Mouse (Mus musculus) small intestine, adult 2 months (tissue): ENCODE measurements around the gene March1. TPM values are rescaled to one million over a fixed set of nuclear protein-coding genes. Genes with fewer than 3 reads are reported as not detected.
"Not testable (repeated sequence)": the region's sequence is repeated elsewhere in the genome, so short reads cannot be mapped to it uniquely, and the experiment has no call there.

Experiments used
- H3K27ac ChIP-seq: fragments of 200-500 bp; 2 replicates; pipeline ENCODE4 v1.5.1; 2012; ENCODE audit warnings: low read depth, low read length, control low read depth, inconsistent platforms; ENCODE audit not compliant: insufficient read depth
- H3K27me3 ChIP-seq: fragments of 200-500 bp; 2 replicates; pipeline ENCODE4 v1.6.1; 2012; ENCODE audit warnings: mild to moderate bottlenecking, moderate library complexity, low read length, inconsistent platforms; ENCODE audit not compliant: control insufficient read depth, insufficient read depth
- H3K36me3 ChIP-seq: fragments of 200-500 bp; 2 replicates; pipeline ENCODE4 v1.6.1; 2012; ENCODE audit warnings: mild to moderate bottlenecking, low read length, control low read depth, inconsistent platforms; ENCODE audit not compliant: control insufficient read depth, insufficient read depth
- H3K4me1 ChIP-seq: fragments of 200-500 bp; 2 replicates; pipeline ENCODE4 v1.6.1; 2012; ENCODE audit warnings: low read length, inconsistent platforms, mixed read lengths; ENCODE audit not compliant: control insufficient read depth, insufficient read depth, insufficient read length
- H3K4me3 ChIP-seq: fragments of 200-500 bp; 2 replicates; pipeline ENCODE4 v1.5.1; 2012; ENCODE audit warnings: low read depth, mild to moderate bottlenecking, control low read depth, inconsistent platforms, low read length, moderate library complexity
- CTCF ChIP-seq: fragments of 200-500 bp; IDR thresholded peaks from 2 replicates; pipeline ENCODE4 v1.5.1; 2012; ENCODE audit warnings: low read depth, mild to moderate bottlenecking, control low read depth, inconsistent platforms, low read length, moderate library complexity, mixed read lengths; ENCODE audit not compliant: insufficient replicate concordance, insufficient read length; ENCODE audit errors: extremely low read depth
- POLR2A ChIP-seq: fragments of 200-500 bp; IDR thresholded peaks from 2 replicates; pipeline ENCODE4 v1.6.1; 2012; ENCODE audit warnings: low read depth, mild to moderate bottlenecking, control low read depth, inconsistent platforms, low read length, moderate library complexity
- WGBS: fragments of 180-500 bp; shearing (Covaris S2); methylation state at CpG from one replicate; pipeline ENCODE4 v1.1.7; 2018; 5-methylcytosine and 5-hydroxymethylcytosine counted together
- polyA plus RNA-seq: library from polyadenylated mRNA; depleted of rRNA; stranded (reverse); fragments of >200 nt; gene quantifications from 2 replicates; pipeline ENCODE4 v1.2.3, GENCODE M21; 2012

March1 gene
- polyA plus RNA-seq, 1 experiment = 0.60 TPM

- Histone ChIP-seq H3K36me3 (no peaks in the 10 kb centered on the region), H3K27ac (no peak overlapping the region), H3K27me3 (no peaks in the 10 kb centered on the region), H3K4me1 (no peaks in the 10 kb centered on the region), H3K4me3 (no peak overlapping the region)
- TF ChIP-seq POLR2A (no peak), CTCF (no peak)
- 78% methylated on average over 2 of the region's 2 CpGs for WGBS
Observed at GRCm38 (mm10) chr8:66404711-66405414, 787.2 kb downstream of the March1 start.

- not testable (repeated sequence) for H3K27ac ChIP-seq, H3K27me3 ChIP-seq, H3K36me3 ChIP-seq, H3K4me1 ChIP-seq, H3K4me3 ChIP-seq
- 44% methylated on average over 4 of the region's 4 CpGs for WGBS
Observed at GRCm38 (mm10) chr8:66405796-66406195, 788.1 kb downstream of the March1 start.

GRCm38 (mm10) chr8:66406596-66407361 is 789.1 kb downstream of the March1 start:
- Histone ChIP-seq H3K4me1 (no peaks in the 10 kb centered on the region), H3K4me3 (no peak overlapping the region), H3K27me3 (no peaks in the 10 kb centered on the region), H3K36me3 (no peaks in the 10 kb centered on the region), H3K27ac (no peak overlapping the region)
- TF ChIP-seq POLR2A (no peak), CTCF (no peak)
- WGBS = 71% methylated on average over 6 of the region's 6 CpGs

- WGBS = 68% methylated on average over 9 of the region's 9 CpGs
- no peak overlapping the region for H3K27ac ChIP-seq
Observed at GRCm38 (mm10) chr8:66410080-66410615, 792.4 kb downstream of the March1 start.

GRCm38 (mm10) chr8:66413101-66413500 is 795.4 kb downstream of the March1 start:
- 47% methylated on average over 2 of the region's 2 CpGs for WGBS
- H3K4me1 ChIP-seq = no peaks in the 10 kb centered on the region
- TF ChIP-seq CTCF (no peak), POLR2A (no peak)
- no peaks in the 10 kb centered on the region for H3K36me3 ChIP-seq
- no peak overlapping the region for H3K4me3 ChIP-seq
- no peak overlapping the region for H3K27ac ChIP-seq
- H3K27me3 ChIP-seq = no peaks in the 10 kb centered on the region

More at GRCm38 (mm10) chr8:66410080-66410615, 792.4 kb downstream of the March1 start:
- Histone ChIP-seq H3K36me3 (no peaks in the 10 kb centered on the region), H3K4me1 (no peaks in the 10 kb centered on the region), H3K4me3 (no peak overlapping the region), H3K27me3 (no peaks in the 10 kb centered on the region)
- TF ChIP-seq CTCF (no peak), POLR2A (no peak)

- WGBS = 83% methylated on average over 2 of the region's 2 CpGs
- no peaks in the 10 kb centered on the region for H3K36me3 ChIP-seq
- no peaks in the 10 kb centered on the region for H3K27me3 ChIP-seq
- no peak overlapping the region for H3K4me3 ChIP-seq
- no peaks in the 10 kb centered on the region for H3K4me1 ChIP-seq
- H3K27ac ChIP-seq = no peak overlapping the region
- no peak for TF ChIP-seq CTCF
- TF ChIP-seq POLR2A = no peak
Observed at GRCm38 (mm10) chr8:66415234-66415633, 797.5 kb downstream of the March1 start.

GRCm38 (mm10) chr8:66417591-66417990 is 799.9 kb downstream of the March1 start:
- not testable (repeated sequence) for H3K27me3 ChIP-seq, H3K27ac ChIP-seq
- 70% methylated on average over 4 of the region's 4 CpGs for whole genome bisulfite sequencing

More at GRCm38 (mm10) chr8:66417591-66417990, 799.9 kb downstream of the March1 start:
- H3K4me3 ChIP-seq, H3K4me1 ChIP-seq, H3K36me3 ChIP-seq: not testable (repeated sequence)
